Mouse (Mus musculus) liver, embryonic 14.5 days (tissue): Measurements from ENCODE around the gene Nudt4. TPM values are rescaled to one million over a fixed set of nuclear protein-coding genes. Genes with fewer than 3 reads are reported as not detected.
A peak's percentile ranks its signal among the peaks of the same experiment; 100 is the strongest.

ENCODE experiments used
- ATAC-seq: fragments of 200-750 bp; cut with Nextera tagmentation; 2 replicates; pipeline ENCODE4 v1.8.0; 2017; ENCODE audit warnings: moderate number of reproducible peaks, mild to moderate bottlenecking, moderate library complexity; ENCODE audit not compliant: insufficient read depth
- DNase-seq, 3 experiments: peaks; one replicate each; pipeline ENCODE4 v3.0.0-alpha.2; 2012 to 2013; ENCODE audit warnings: low read depth in 3 of 3, low spot score in 3 of 3
- H3K27ac ChIP-seq: fragments of 300-500 bp; sonication (generic); 2 replicates; pipeline ENCODE4 v1.5.1; 2014; ENCODE audit warnings: moderate library complexity, mild to moderate bottlenecking, control low read depth, inconsistent platforms
- H3K27me3 ChIP-seq: fragments of 300-500 bp; sonication (generic); 2 replicates; pipeline ENCODE4 v1.6.1; 2014; ENCODE audit warnings: mild to moderate bottlenecking, low read length, moderate library complexity; ENCODE audit not compliant: control insufficient read depth, insufficient read depth
- H3K36me3 ChIP-seq: fragments of 300-500 bp; sonication (generic); replicated peaks from 2 replicates; pipeline ENCODE4 v1.6.1; 2014; ENCODE audit warnings: low read depth; ENCODE audit not compliant: control insufficient read depth, insufficient read depth
- H3K4me1 ChIP-seq, 2 experiments: fragments of 200-500 bp in 1 of 2; fragments of 300-500 bp in 1 of 2; sonication (generic) in 1 of 2; replicated peaks; 2 replicates each; pipeline ENCODE4 v1.6.1; 2012 to 2014; ENCODE audit warnings: antibody characterized with exemption in 1 of 2, inconsistent platforms in 1 of 2, low read length in 1 of 2; ENCODE audit not compliant: control insufficient read depth in 2 of 2, insufficient read depth in 2 of 2
- H3K4me2 ChIP-seq: fragments of 300-500 bp; sonication (generic); 2 replicates; pipeline ENCODE4 v1.6.1; 2014; ENCODE audit warnings: low read depth, mild to moderate bottlenecking, control low read depth, moderate library complexity
- H3K4me3 ChIP-seq, 2 experiments: fragments of 200-500 bp in 1 of 2; fragments of 300-500 bp in 1 of 2; sonication (generic) in 1 of 2; 2 replicates each; pipeline ENCODE4 v1.5.1; 2012 to 2014; ENCODE audit warnings: low read depth in 2 of 2, low read length in 2 of 2, mild to moderate bottlenecking in 2 of 2, control low read depth in 1 of 2, inconsistent platforms in 1 of 2, moderate library complexity in 1 of 2; ENCODE audit not compliant: insufficient read depth in 1 of 2
- H3K9ac ChIP-seq: fragments of 300-500 bp; sonication (generic); replicated peaks from 2 replicates; pipeline ENCODE4 v1.6.1; 2014; ENCODE audit warnings: mild to moderate bottlenecking, control low read depth, moderate library complexity
- H3K9me3 ChIP-seq: fragments of 300-500 bp; sonication (generic); 2 replicates; pipeline ENCODE4 v1.6.1; 2016; ENCODE audit warnings: low read length, mixed read lengths; ENCODE audit not compliant: control insufficient read depth
- CTCF ChIP-seq: IDR thresholded peaks from 2 replicates; pipeline ENCODE4 v1.5.1; 2016; ENCODE audit warnings: antibody characterized with exemption, low read depth, control low read depth
- EP300 ChIP-seq: IDR thresholded peaks from 2 replicates; pipeline ENCODE4 v1.6.1; 2016; ENCODE audit warnings: antibody characterized with exemption, low read depth
- WGBS: fragments of 180-500 bp; shearing (Covaris S2); extraction: QIAGEN DNeasy Blood & Tissue Kit; methylation state at CpG from one replicate; pipeline ENCODE4 v1.1.7; 2014; ENCODE audit not compliant: insufficient replicate concordance; 5-methylcytosine and 5-hydroxymethylcytosine counted together
- polyA plus RNA-seq, 2 experiments: library from polyadenylated mRNA; depleted of rRNA in 1 of 2; stranded (reverse) in 1 of 2; unstranded in 1 of 2; fragments of >200 nt; fragmentation: Nextera tagmentation in 1 of 2; extraction: Ambion mirVana in 1 of 2; gene quantifications; 2 replicates each; pipeline versions ENCODE4 v1.2.1 to v1.2.3; 2012 to 2014

Gene Nudt4
- polyA plus RNA-seq, 2 experiments = 49.7 to 95.5 TPM

DNA sequence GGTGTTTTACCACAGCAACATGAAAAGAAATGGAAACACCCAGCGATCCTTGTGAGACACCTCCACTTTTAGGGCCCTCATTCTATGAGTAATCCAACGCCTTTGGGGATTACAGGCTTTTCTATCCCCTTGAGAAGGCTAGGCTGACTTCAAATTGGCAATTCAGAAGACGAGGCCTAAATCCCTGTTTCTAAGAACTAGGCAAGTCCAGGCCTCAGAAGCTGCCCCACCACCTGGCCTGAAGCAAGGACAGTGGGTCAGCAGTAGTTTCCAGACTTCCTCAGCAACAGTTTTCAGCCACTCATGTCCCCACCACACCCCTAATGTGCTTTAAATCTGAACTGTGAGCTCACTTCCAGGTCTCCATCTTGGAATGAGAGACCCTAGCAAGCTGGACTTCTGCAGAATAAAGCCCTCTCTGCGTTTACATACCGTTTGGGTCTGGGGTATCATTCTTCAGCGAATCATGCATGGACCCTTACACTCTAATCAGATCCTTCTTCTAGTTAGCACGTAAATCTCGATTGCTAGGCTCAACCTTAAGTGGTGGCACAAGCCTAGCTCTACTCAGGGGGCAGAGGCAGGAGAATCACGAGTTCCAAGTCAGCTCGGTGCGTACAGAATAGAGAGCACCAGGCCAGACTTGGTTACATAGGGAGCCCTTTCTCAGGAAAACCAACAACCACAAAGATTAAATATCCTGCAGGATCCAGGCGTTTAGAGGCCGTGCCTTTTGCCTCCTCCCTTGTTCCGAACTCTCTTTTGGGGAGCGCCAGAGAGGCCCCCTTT is 50.0 kb downstream of the Nudt4 start:
- peak overlapping the region; percentile 82 for H3K27ac ChIP-seq
- H3K9me3 ChIP-seq = no peaks in the 10 kb centered on the region
- peak overlapping the region; percentile 79 to 99 for H3K4me3 ChIP-seq
- no peaks in the 10 kb centered on the region for H3K36me3 ChIP-seq
- no peak for ATAC-seq
- peak overlapping the region; percentile 94 for H3K4me2 ChIP-seq
- no peaks in the 10 kb centered on the region for H3K27me3 ChIP-seq
- 28% methylated on average over 15 of the region's 15 CpGs for WGBS
- no peak for TF ChIP-seq CTCF
- TF ChIP-seq EP300 = no peak
- peaks cover 11 to 15% of the 10 kb centered on the region in 2 experiments for H3K4me1 ChIP-seq
- DNase-seq = no peak
- H3K9ac ChIP-seq = peak overlapping the region; percentile 96

GRCm38 (mm10) chr10:95512635-95513034 is 51.3 kb downstream of the Nudt4 start:
- DNase-seq = no peak
- TF ChIP-seq CTCF = no peak
- TF ChIP-seq EP300 = no peak
- Histone ChIP-seq H3K9me3 (no peaks in the 10 kb centered on the region), H3K36me3 (no peaks in the 10 kb centered on the region), H3K4me3 (no peak overlapping the region), H3K9ac (no peak overlapping the region), H3K4me2 (no peak overlapping the region), H3K27ac (no peak overlapping the region), H3K27me3 (no peaks in the 10 kb centered on the region), H3K4me1 (peaks cover 11 to 13% of the 10 kb centered on the region in 2 experiments)
- 71% methylated on average over 8 of the region's 8 CpGs for WGBS
- ATAC-seq = no peak

GRCm38 (mm10) chr10:95509263-95509662 is 54.7 kb downstream of the Nudt4 start:
- Histone ChIP-seq H3K4me1 (peaks cover 5 to 6% of the 10 kb centered on the region in 2 experiments), H3K27ac (no peak overlapping the region), H3K4me3 (no peak overlapping the region), H3K36me3 (no peaks in the 10 kb centered on the region), H3K9me3 (no peaks in the 10 kb centered on the region), H3K27me3 (no peaks in the 10 kb centered on the region), H3K4me2 (no peak overlapping the region), H3K9ac (no peak overlapping the region)
- TF ChIP-seq EP300 (no peak), CTCF (no peak)
- ATAC-seq (no peak), DNase-seq (no peak)
- 62% methylated on average over 3 of the region's 3 CpGs for WGBS

DNA sequence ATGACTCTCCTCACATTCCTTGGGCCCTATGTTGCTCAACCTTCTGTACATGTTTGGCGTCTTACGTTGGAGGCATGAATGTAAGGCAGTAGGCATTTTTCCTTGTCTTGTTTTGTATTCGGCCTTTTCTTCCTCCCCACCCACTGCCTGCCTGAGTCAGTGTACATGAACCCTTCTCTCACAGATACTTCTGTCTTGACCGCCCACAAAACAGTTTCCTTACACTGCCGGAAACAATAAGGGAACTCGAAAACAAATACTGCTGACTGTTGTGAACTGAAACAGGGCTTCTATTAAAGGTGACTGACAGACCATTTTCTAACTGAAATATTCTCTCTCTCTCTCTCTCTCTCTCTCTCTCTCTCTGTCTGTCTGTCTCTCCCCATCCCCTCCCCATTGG is 55.2 kb downstream of the Nudt4 start:
- H3K4me1 ChIP-seq = peaks cover under 1 to 2% of the 10 kb centered on the region in 2 experiments; a peak in 3 of 4 replicates
- H3K9me3 ChIP-seq = no peaks in the 10 kb centered on the region
- no peak overlapping the region for H3K4me2 ChIP-seq
- DNase-seq = no peak
- H3K4me3 ChIP-seq = no peak overlapping the region
- H3K9ac ChIP-seq = no peak overlapping the region
- H3K27me3 ChIP-seq = no peaks in the 10 kb centered on the region
- H3K27ac ChIP-seq = no peak overlapping the region
- no peaks in the 10 kb centered on the region for H3K36me3 ChIP-seq
- ATAC-seq = no peak
- TF ChIP-seq CTCF (no peak), EP300 (no peak)
- 35% methylated on average over 6 of the region's 6 CpGs for WGBS

DNA sequence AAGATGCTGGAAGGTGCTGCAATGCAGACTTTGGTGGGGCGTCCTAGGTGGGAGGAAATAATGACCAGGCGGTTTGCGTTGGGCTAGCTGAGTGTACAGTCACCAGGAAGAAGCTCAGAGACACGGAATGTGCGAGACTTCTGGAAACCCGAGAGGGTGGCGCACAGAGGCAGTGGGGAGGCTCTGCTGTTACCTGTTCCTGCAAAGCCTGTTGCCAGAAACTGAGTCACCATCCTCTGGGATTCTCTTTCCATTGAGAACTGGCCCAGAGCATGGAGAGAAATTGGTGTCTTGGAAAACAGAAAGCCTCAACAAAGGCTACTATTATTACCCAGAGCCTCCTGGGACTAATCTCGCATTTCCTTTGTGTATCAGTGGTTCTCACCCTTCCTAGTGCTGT is 55.8 kb downstream of the Nudt4 start:
- TF ChIP-seq CTCF (no peak), EP300 (no peak)

More for the DNA sequence above, 55.8 kb downstream of the Nudt4 start:
- 79% methylated on average over 8 of the region's 8 CpGs for WGBS
- Histone ChIP-seq H3K9ac (no peak overlapping the region), H3K4me1 (no peaks in the 10 kb centered on the region), H3K36me3 (no peaks in the 10 kb centered on the region), H3K4me2 (no peak overlapping the region), H3K27ac (no peak overlapping the region), H3K27me3 (no peaks in the 10 kb centered on the region), H3K4me3 (no peak overlapping the region), H3K9me3 (no peaks in the 10 kb centered on the region)
- DNase-seq = no peak
- no peak for ATAC-seq
